Mouse (Mus musculus): ENCODE data around the gene Fam172a. TPM values are rescaled to one million over a fixed set of nuclear protein-coding genes. Genes with fewer than 3 reads are reported as not detected.

The Fam172a gene
- polyA plus RNA-seq, 1 experiment: 20.6 TPM

- peak; percentile 68 for DNase-seq (ENCODE audit: low read depth)
- TF ChIP-seq CTCF (IDR thresholded peaks at IDR 0.05; ENCODE audit: borderline replicate concordance, extremely low read depth, insufficient read depth, insufficient read length) (no peak), POLR2A (IDR thresholded peaks at IDR 0.05; ENCODE audit: borderline replicate concordance, extremely low read depth, insufficient read depth, insufficient read length, poor library complexity, severe bottlenecking) (no peak)
These were observed 508.4 kb downstream of the Fam172a start for GRCm38 (mm10) chr13:78210029-78210747.

DNA sequence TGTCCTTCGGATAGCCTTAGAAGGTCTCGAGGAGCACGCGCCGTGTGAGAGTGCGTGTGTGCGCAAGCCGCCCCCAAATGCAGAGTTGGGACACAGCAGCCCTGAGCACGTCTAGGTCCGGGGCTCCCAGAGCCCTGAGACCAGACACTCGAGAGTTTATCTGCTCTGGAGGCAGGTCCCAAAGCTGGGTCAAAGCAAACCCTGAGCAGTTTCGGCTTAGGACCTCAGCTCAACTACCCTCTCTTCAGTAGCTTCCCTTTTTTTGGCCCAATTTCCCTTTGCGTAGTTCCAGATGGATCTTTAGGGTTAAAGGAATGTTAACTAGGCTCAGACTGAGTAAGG, 508.9 kb downstream of the Fam172a start:
- DNase-seq (ENCODE audit: low read depth): no peak
- TF ChIP-seq POLR2A (IDR thresholded peaks at IDR 0.05; ENCODE audit: borderline replicate concordance, extremely low read depth, insufficient read depth, insufficient read length, poor library complexity, severe bottlenecking) (no peak), CTCF (IDR thresholded peaks at IDR 0.05; ENCODE audit: borderline replicate concordance, extremely low read depth, insufficient read depth, insufficient read length) (no peak)

- TF ChIP-seq CTCF (IDR thresholded peaks at IDR 0.05; ENCODE audit: borderline replicate concordance, extremely low read depth, insufficient read depth, insufficient read length) (no peak), POLR2A (IDR thresholded peaks at IDR 0.05; ENCODE audit: borderline replicate concordance, extremely low read depth, insufficient read depth, insufficient read length, poor library complexity, severe bottlenecking) (no peak)
- peak; percentile 36 for DNase-seq (ENCODE audit: low read depth)
These were observed 509.6 kb downstream of the Fam172a start for GRCm38 (mm10) chr13:78211231-78212010.

GRCm38 (mm10) chr13:78212111-78212510, 510.3 kb downstream of the Fam172a start:
- no peak for TF ChIP-seq POLR2A (IDR thresholded peaks at IDR 0.05; ENCODE audit: borderline replicate concordance, extremely low read depth, insufficient read depth, insufficient read length, poor library complexity, severe bottlenecking)
- TF ChIP-seq CTCF (IDR thresholded peaks at IDR 0.05; ENCODE audit: borderline replicate concordance, extremely low read depth, insufficient read depth, insufficient read length): no peak
- peak; percentile 53 for DNase-seq (ENCODE audit: low read depth)

DNA sequence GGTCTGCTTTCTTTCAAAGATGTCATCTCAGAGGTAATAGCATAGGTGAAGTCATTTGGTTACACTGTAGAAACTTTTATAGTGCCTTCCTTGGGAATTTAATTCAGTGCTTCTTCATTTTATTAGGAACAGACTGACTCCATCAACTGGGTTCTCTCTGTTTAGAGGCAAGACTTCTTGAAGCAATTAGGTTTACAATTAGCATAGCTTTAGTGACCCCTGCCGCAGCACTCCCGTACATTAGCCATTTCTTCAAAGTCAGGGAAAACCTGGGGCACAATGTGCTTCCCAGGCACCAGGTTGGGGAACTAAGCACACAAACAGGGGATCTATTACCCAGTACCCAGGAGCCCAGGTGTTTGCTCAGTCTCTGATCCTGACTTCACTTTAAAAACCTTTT, 511.3 kb downstream of the Fam172a start:
- TF ChIP-seq POLR2A (IDR thresholded peaks at IDR 0.05; ENCODE audit: borderline replicate concordance, extremely low read depth, insufficient read depth, insufficient read length, poor library complexity, severe bottlenecking) (no peak), CTCF (IDR thresholded peaks at IDR 0.05; ENCODE audit: borderline replicate concordance, extremely low read depth, insufficient read depth, insufficient read length) (no peak)
- no peak for DNase-seq (ENCODE audit: low read depth)

DNA sequence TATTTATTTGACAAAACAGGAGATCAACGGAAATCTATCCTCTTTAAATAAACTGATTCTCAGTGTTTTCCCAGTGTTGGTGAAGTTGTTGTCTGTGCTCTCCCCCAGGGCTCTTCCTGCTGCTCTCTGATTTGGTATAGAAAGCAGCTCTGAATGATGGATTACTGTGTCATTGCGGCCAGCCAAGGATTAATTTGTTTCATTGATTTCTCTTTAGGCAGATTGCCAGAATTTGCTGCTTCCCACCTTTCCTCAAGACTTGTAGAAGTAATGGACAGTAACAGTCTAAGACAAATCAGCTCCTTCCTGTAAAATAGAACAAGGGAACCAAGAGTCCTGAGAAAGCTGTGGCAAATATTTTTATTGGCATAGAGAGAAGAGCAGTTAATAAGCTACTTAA, 513.4 kb downstream of the Fam172a start:
- no peak for TF ChIP-seq CTCF (IDR thresholded peaks at IDR 0.05; ENCODE audit: borderline replicate concordance, extremely low read depth, insufficient read depth, insufficient read length)
- DNase-seq (ENCODE audit: low read depth): peak; percentile 52
